Mouse (Mus musculus) C2C12 (cell line): ENCODE measurements at regions not wholly inside any gene's neighbourhood (a gene's known extent, or its start where the extent isn't known, plus 50 kb on each side); places are given as distances from the start of the nearest gene placed in this dataset.

ENCODE experiments used
- H3K27me3 ChIP-seq: one replicate; pipeline ENCODE4 v1.6.1; 2011; ENCODE audit not compliant: control insufficient read depth, insufficient read depth, insufficient read length
- H3K36me3 ChIP-seq: one replicate; pipeline ENCODE4 v1.6.1; 2011; ENCODE audit not compliant: control insufficient read depth, insufficient read depth
- H3K4me3 ChIP-seq: one replicate; pipeline ENCODE4 v1.5.1; 2011; ENCODE audit warnings: mild to moderate bottlenecking, control low read depth; ENCODE audit not compliant: poor library complexity, insufficient read depth, severe bottlenecking
- H3K79me2 ChIP-seq: one replicate; pipeline ENCODE4 v1.6.1; 2011; ENCODE audit not compliant: control insufficient read depth, insufficient read depth
- H3K79me3 ChIP-seq: one replicate; pipeline ENCODE4 v1.6.1; 2011; ENCODE audit warnings: low read depth, control low read depth
- H3ac ChIP-seq: one replicate; pipeline ENCODE3; 2011; ENCODE audit warnings: low read depth; ENCODE audit not compliant: control insufficient read depth, insufficient read length
- CEBPB ChIP-seq: IDR thresholded peaks from one replicate; pipeline ENCODE4 v1.6.1; 2011; ENCODE audit warnings: low read depth, mild to moderate bottlenecking, control low read depth, moderate library complexity
- CTCF ChIP-seq: IDR thresholded peaks from one replicate; pipeline ENCODE4 v1.5.1; 2011; ENCODE audit not compliant: control insufficient read depth, insufficient read depth, insufficient read length
- FOSL1 ChIP-seq: IDR thresholded peaks from one replicate; pipeline ENCODE4 v1.8.0; 2011; ENCODE audit warnings: mild to moderate bottlenecking, low read length; ENCODE audit not compliant: poor library complexity, insufficient read depth, severe bottlenecking
- MAX ChIP-seq: IDR thresholded peaks from one replicate; pipeline ENCODE4 v1.6.1; 2011; ENCODE audit warnings: mild to moderate bottlenecking, control low read depth
- MYOD1 ChIP-seq: IDR thresholded peaks from one replicate; pipeline ENCODE4 v1.6.1; 2011; ENCODE audit warnings: low read depth; ENCODE audit not compliant: control insufficient read depth, insufficient read length
- MYOG ChIP-seq: IDR thresholded peaks from one replicate; pipeline ENCODE4 v1.6.1; 2011; ENCODE audit not compliant: control insufficient read depth, insufficient read length; ENCODE audit errors: extremely low read depth
- USF1 ChIP-seq: IDR thresholded peaks from one replicate; pipeline ENCODE4 v1.6.1; 2011; ENCODE audit warnings: low read depth, mild to moderate bottlenecking, control low read depth, moderate library complexity

GRCm38 (mm10) chr8:107642241-107642640 lies 54.0 kb upstream of the Psmd7 start:
- TF ChIP-seq MYOD1 (no peak), CEBPB (no peak), USF1 (no peak), MAX (no peak), FOSL1 (no peak), CTCF (no peak), MYOG (no peak)
- Histone ChIP-seq H3K79me2 (no peaks in the 10 kb centered on the region), H3K4me3 (no peak overlapping the region), H3K27me3 (no peaks in the 10 kb centered on the region), H3K36me3 (no peaks in the 10 kb centered on the region), H3ac (no peak overlapping the region), H3K79me3 (no peaks in the 10 kb centered on the region)

- no peaks in the 10 kb centered on the region for H3K36me3 ChIP-seq
- TF ChIP-seq USF1, result no peak
- TF ChIP-seq CEBPB, result no peak
- no peak for TF ChIP-seq FOSL1
- TF ChIP-seq MYOG, result no peak
- TF ChIP-seq CTCF, result no peak
- TF ChIP-seq MAX, result no peak
- TF ChIP-seq MYOD1, result no peak
- H3K79me3 ChIP-seq, result no peaks in the 10 kb centered on the region
Observed at GRCm38 (mm10) chr8:107647936-107648335, 59.7 kb upstream of the Psmd7 start.

GRCm38 (mm10) chr8:107650306-107650705 lies 62.0 kb upstream of the Psmd7 start:
- Histone ChIP-seq H3K4me3 (no peak overlapping the region), H3K36me3 (no peaks in the 10 kb centered on the region), H3K79me2 (no peaks in the 10 kb centered on the region), H3ac (no peak overlapping the region), H3K27me3 (peaks cover 17% of the 10 kb centered on the region), H3K79me3 (no peaks in the 10 kb centered on the region)
- TF ChIP-seq FOSL1 (no peak), CEBPB (no peak)

More at GRCm38 (mm10) chr8:107647936-107648335, 59.7 kb upstream of the Psmd7 start:
- Histone ChIP-seq H3K79me2 (no peaks in the 10 kb centered on the region), H3K4me3 (no peak overlapping the region), H3K27me3 (peaks cover 17% of the 10 kb centered on the region), H3ac (no peak overlapping the region)

GRCm38 (mm10) chr8:107651424-107651823 lies 63.2 kb upstream of the Psmd7 start:
- Histone ChIP-seq H3K79me3 (no peaks in the 10 kb centered on the region), H3K4me3 (no peak overlapping the region), H3K36me3 (no peaks in the 10 kb centered on the region), H3K79me2 (no peaks in the 10 kb centered on the region), H3K27me3 (peaks cover 17% of the 10 kb centered on the region), H3ac (no peak overlapping the region)
- TF ChIP-seq FOSL1, result no peak
- TF ChIP-seq MAX, result no peak
- TF ChIP-seq MYOG, result no peak
- no peak for TF ChIP-seq USF1
- no peak for TF ChIP-seq MYOD1
- TF ChIP-seq CTCF, result no peak
- TF ChIP-seq CEBPB, result no peak

- no peaks in the 10 kb centered on the region for H3K79me3 ChIP-seq
- no peaks in the 10 kb centered on the region for H3K79me2 ChIP-seq
- no peak overlapping the region for H3K4me3 ChIP-seq
- H3K36me3 ChIP-seq, result no peaks in the 10 kb centered on the region
- H3K27me3 ChIP-seq, result peaks cover 17% of the 10 kb centered on the region
- TF ChIP-seq MYOD1 (no peak), USF1 (no peak), CEBPB (no peak), FOSL1 (no peak), MAX (no peak), CTCF (no peak), MYOG (no peak)
- no peak overlapping the region for H3ac ChIP-seq
Observed at GRCm38 (mm10) chr8:107652226-107652625, 64.0 kb upstream of the Psmd7 start.

- TF ChIP-seq FOSL1, result no peak
- TF ChIP-seq CEBPB, result no peak
- TF ChIP-seq USF1, result no peak
- no peak for TF ChIP-seq MYOD1
- no peak for TF ChIP-seq MAX
- TF ChIP-seq CTCF, result no peak
- no peak for TF ChIP-seq MYOG
Observed at GRCm38 (mm10) chr8:107653711-107654110, 65.4 kb upstream of the Psmd7 start.

More at GRCm38 (mm10) chr8:107653711-107654110, 65.4 kb upstream of the Psmd7 start:
- no peak overlapping the region for H3ac ChIP-seq
- H3K79me3 ChIP-seq, result no peaks in the 10 kb centered on the region
- H3K79me2 ChIP-seq, result no peaks in the 10 kb centered on the region
- no peaks in the 10 kb centered on the region for H3K36me3 ChIP-seq
- H3K27me3 ChIP-seq, result peaks cover 17% of the 10 kb centered on the region
- H3K4me3 ChIP-seq, result no peak overlapping the region
